Mouse (Mus musculus) small intestine, adult 2 months (tissue): Measurements from ENCODE around the gene Aff1.

Experiments used
- CTCF ChIP-seq: fragments of 200-500 bp; IDR thresholded peaks from 2 replicates; pipeline ENCODE4 v1.5.1; 2012; ENCODE audit warnings: low read depth, mild to moderate bottlenecking, control low read depth, inconsistent platforms, low read length, moderate library complexity, mixed read lengths; ENCODE audit not compliant: insufficient replicate concordance, insufficient read length; ENCODE audit errors: extremely low read depth
- POLR2A ChIP-seq: fragments of 200-500 bp; IDR thresholded peaks from 2 replicates; pipeline ENCODE4 v1.6.1; 2012; ENCODE audit warnings: low read depth, mild to moderate bottlenecking, control low read depth, inconsistent platforms, low read length, moderate library complexity

DNA sequence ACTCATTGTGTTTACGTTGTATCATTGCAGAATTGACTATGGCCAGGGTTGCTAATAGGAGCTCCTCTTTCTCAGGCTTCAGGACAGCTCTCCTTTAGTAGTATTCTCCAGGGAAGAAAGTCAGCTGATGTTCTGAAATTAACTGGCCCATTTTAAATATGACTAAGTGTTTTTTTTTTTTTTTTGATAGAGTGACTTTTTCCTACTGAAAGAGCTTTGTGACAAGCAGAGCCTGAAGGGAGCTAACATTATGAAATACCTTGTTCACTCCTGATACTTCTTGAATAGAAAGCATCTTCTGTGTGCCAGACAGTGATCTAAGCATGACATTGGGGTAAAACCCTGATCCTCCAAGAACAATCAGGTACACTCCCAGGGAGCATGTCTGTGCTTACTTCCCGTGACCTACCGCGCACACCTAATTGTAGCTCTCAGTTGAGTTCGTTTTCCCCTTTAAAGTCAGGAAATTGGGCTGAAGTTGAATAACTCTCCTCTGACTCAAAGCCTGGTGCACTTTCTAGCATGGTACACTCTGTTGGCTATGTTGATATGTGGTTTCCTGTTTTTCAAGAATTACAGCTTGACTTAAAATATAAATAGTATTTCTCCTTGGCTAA is 5.8 kb downstream of the Aff1 start:
- TF ChIP-seq CTCF: no peak
- no peak for TF ChIP-seq POLR2A
